Mouse (Mus musculus): ENCODE measurements around the gene Slc25a12. TPM values are rescaled to one million over a fixed set of nuclear protein-coding genes. Genes with fewer than 3 reads are reported as not detected.

The Slc25a12 gene
- total and polyA plus RNA-seq, 2 experiments from 2014 or later: 120 to 142 TPM

DNA sequence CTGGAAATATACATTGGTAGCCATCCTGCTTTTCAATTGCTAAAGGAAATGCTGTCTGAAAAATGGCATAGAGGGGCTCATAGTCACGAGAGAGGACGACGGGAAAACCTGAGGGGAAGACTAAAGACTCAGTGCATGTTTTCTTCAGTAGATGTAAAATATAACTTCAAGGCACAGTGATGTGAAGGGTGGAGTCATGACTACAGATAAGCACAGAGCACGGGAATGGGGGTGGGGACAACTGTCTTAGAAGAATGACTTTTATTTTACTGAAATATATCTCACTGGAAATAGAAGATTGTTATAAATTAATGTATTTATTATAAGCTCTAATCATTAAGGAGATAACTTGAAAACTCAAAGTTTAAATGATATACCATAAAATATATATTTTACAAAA lies 97.5 kb downstream of the Slc25a12 start:
- Histone ChIP-seq H3K9me3 (ENCODE audit: low read length) (no peaks in the 10 kb centered on the region), H3K27ac (ENCODE audit: low read depth, low read length) (no peak overlapping the region), H3K27me3 (ENCODE audit: insufficient read depth, low read length) (no peaks in the 10 kb centered on the region), H3K9ac (replicated peaks; ENCODE audit: low read length, poor library complexity, severe bottlenecking) (no peak overlapping the region), H3K4me2 (ENCODE audit: low read depth, low read length, poor library complexity, severe bottlenecking) (no peak overlapping the region), H3K4me3 (ENCODE audit: low read depth, low read length) (no peak overlapping the region), H3K4me1 (ENCODE audit: insufficient read depth, low read length) (no peaks in the 10 kb centered on the region), H3K36me3 (ENCODE audit: insufficient read depth, low read length) (peaks cover 15% of the 10 kb centered on the region)
- no peak for TF ChIP-seq CTCF (IDR thresholded peaks at IDR 0.05)
- ATAC-seq (ENCODE audit: low FRiP score): no peak
- 78% methylated on average over 4 of the region's 4 CpGs for WGBS
- DNase-seq (ENCODE audit: low spot score): no peak

DNA sequence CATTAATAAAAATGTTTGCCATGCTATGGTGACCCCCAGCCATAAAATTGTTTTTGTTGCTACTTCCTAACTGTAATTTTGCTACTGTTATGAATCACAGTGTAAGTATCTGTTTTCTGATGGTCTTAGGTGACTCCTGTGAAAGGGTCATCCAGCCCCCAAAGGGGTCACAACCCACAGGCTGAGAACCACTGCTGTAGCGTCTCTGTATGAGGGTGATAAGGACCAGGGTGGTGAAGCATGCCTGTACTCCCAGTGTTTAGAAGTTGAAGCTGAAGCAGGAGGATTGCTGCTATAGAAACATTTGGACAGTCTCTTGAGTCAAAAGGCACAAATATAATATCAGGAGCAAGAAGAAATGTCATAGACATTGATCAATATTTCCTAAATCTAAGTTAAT lies 98.2 kb downstream of the Slc25a12 start:
- Histone ChIP-seq H3K4me1 (ENCODE audit: insufficient read depth, low read length) (no peaks in the 10 kb centered on the region), H3K36me3 (ENCODE audit: insufficient read depth, low read length) (peaks cover 13% of the 10 kb centered on the region), H3K27me3 (ENCODE audit: insufficient read depth, low read length) (no peaks in the 10 kb centered on the region), H3K9ac (replicated peaks; ENCODE audit: low read length, poor library complexity, severe bottlenecking) (no peak overlapping the region), H3K27ac (ENCODE audit: low read depth, low read length) (no peak overlapping the region), H3K9me3 (ENCODE audit: low read length) (no peaks in the 10 kb centered on the region), H3K4me2 (ENCODE audit: low read depth, low read length, poor library complexity, severe bottlenecking) (no peak overlapping the region), H3K4me3 (ENCODE audit: low read depth, low read length) (no peak overlapping the region)
- 84% methylated on average over 1 of the region's 1 CpGs for WGBS
- no peak for TF ChIP-seq CTCF (IDR thresholded peaks at IDR 0.05)
- ATAC-seq (ENCODE audit: low FRiP score) (no peak), DNase-seq (ENCODE audit: low spot score) (no peak)

DNA sequence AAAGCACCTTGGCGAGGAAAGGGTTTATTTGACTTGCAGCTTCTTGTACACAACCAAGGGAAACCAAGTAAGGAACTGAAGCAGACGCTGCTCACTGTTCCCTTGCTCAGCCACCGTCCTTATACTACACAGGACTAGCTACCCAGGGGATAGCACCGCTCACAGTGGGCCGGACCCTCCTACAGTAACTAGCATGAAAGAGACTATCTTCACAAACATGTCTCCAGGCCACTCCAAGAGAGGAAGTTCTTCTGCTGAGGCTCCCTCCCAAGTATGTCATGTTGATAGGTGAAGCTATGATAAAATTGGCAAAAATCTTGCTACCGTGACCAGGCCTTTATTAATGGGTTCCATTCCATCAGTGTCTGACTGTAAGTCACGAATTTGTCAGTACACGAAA lies 98.9 kb downstream of the Slc25a12 start:
- WGBS: 95% methylated on average over 8 of the region's 8 CpGs
- ATAC-seq (ENCODE audit: low FRiP score) (no peak), DNase-seq (ENCODE audit: low spot score) (no peak)
- Histone ChIP-seq H3K9me3 (ENCODE audit: low read length) (no peaks in the 10 kb centered on the region), H3K4me2 (ENCODE audit: low read depth, low read length, poor library complexity, severe bottlenecking) (no peak overlapping the region), H3K27ac (ENCODE audit: low read depth, low read length) (no peak overlapping the region), H3K4me3 (ENCODE audit: low read depth, low read length) (no peak overlapping the region), H3K27me3 (ENCODE audit: insufficient read depth, low read length) (no peaks in the 10 kb centered on the region), H3K4me1 (ENCODE audit: insufficient read depth, low read length) (no peaks in the 10 kb centered on the region), H3K36me3 (ENCODE audit: insufficient read depth, low read length) (peaks cover 20% of the 10 kb centered on the region), H3K9ac (replicated peaks; ENCODE audit: low read length, poor library complexity, severe bottlenecking) (no peak overlapping the region)
- TF ChIP-seq CTCF (IDR thresholded peaks at IDR 0.05): no peak

DNA sequence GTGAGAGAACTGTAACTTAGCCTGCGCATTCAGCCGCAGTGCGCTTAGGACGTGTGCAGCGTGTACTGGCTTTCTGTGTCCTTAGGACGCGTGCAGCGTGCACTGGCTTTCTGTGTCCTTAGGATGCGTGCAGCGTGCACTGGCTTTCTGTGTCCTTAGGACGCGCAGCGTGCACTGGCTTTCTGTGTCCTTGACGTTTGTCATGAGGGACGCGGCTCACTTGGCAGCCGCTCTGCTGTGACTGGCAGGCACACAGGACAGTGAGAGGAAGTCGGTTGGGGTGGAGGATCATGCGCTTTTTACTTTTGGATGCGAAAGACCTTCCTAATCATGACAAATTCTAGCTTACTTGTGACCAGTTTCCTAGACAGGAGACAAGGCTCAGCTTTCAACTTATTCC lies 103.0 kb downstream of the Slc25a12 start:
- WGBS: 91% methylated on average over 20 of the region's 20 CpGs
- TF ChIP-seq CTCF (IDR thresholded peaks at IDR 0.05): no peak
- Histone ChIP-seq H3K27me3 (ENCODE audit: insufficient read depth, low read length) (no peaks in the 10 kb centered on the region), H3K4me3 (ENCODE audit: low read depth, low read length) (no peak overlapping the region), H3K27ac (ENCODE audit: low read depth, low read length) (no peak overlapping the region), H3K9ac (replicated peaks; ENCODE audit: low read length, poor library complexity, severe bottlenecking) (no peak overlapping the region), H3K36me3 (ENCODE audit: insufficient read depth, low read length) (peaks cover 35% of the 10 kb centered on the region), H3K4me1 (ENCODE audit: insufficient read depth, low read length) (no peaks in the 10 kb centered on the region), H3K9me3 (ENCODE audit: low read length) (no peaks in the 10 kb centered on the region), H3K4me2 (ENCODE audit: low read depth, low read length, poor library complexity, severe bottlenecking) (no peak overlapping the region)
- no peak for DNase-seq (ENCODE audit: low spot score)
- ATAC-seq (ENCODE audit: low FRiP score): no peak

DNA sequence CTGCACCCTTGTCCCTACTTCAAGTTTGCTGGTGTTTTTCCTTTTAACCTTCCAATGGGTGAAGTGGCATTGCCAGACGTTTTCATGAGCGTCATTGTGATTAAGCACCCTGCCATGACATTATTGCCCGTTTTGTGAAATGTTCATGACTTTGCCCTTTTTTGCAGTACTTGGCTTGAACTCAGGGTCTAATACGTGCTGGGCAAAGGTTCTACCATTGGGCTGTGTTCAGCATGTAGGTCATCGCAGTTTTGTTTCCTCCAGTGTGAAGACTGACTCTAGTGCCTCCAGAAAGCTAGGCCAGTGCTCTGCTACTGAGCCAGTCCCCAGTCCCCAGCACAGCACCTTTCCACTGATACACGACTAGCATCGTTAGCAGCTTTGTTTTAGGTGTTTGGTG lies 111.0 kb downstream of the Slc25a12 start:
- Histone ChIP-seq H3K27me3 (ENCODE audit: insufficient read depth, low read length) (no peaks in the 10 kb centered on the region), H3K9ac (replicated peaks; ENCODE audit: low read length, poor library complexity, severe bottlenecking) (no peak overlapping the region), H3K4me1 (ENCODE audit: insufficient read depth, low read length) (no peaks in the 10 kb centered on the region), H3K4me2 (ENCODE audit: low read depth, low read length, poor library complexity, severe bottlenecking) (no peak overlapping the region), H3K9me3 (ENCODE audit: low read length) (no peaks in the 10 kb centered on the region), H3K4me3 (ENCODE audit: low read depth, low read length) (no peak overlapping the region), H3K36me3 (ENCODE audit: insufficient read depth, low read length) (peaks cover 43% of the 10 kb centered on the region), H3K27ac (ENCODE audit: low read depth, low read length) (no peak overlapping the region)
- no peak for TF ChIP-seq CTCF (IDR thresholded peaks at IDR 0.05)
- ATAC-seq (ENCODE audit: low FRiP score) (no peak), DNase-seq (ENCODE audit: low spot score) (no peak)
- WGBS: 89% methylated on average over 7 of the region's 7 CpGs

DNA sequence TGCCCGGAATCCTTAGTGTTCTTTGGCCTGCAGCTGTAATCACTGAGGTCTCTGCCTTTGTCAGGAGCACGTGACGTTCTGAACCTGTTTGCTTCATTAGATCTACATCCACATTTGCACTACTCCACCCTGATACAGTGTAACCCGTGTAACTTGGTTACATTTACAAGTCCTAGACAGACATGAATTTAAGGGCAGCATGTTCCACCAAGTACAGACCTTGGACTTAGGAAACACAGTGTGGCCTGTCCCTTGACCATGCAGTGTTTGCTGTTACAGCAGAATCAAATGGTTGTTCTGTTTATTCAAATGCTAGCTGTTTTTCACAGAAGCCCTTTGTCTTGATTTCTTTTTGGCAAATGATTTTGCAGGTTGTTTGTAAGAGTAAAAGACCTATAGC lies 112.7 kb downstream of the Slc25a12 start:
- no peak for ATAC-seq (ENCODE audit: low FRiP score)
- H3K27me3 ChIP-seq (ENCODE audit: insufficient read depth, low read length): no peaks in the 10 kb centered on the region
- H3K4me3 ChIP-seq (ENCODE audit: low read depth, low read length): no peak overlapping the region
- H3K4me2 ChIP-seq (ENCODE audit: low read depth, low read length, poor library complexity, severe bottlenecking): no peak overlapping the region
- DNase-seq (ENCODE audit: low spot score): no peak
- no peak overlapping the region for H3K27ac ChIP-seq (ENCODE audit: low read depth, low read length)
- WGBS: 81% methylated on average over 4 of the region's 4 CpGs
- H3K9ac ChIP-seq (replicated peaks; ENCODE audit: low read length, poor library complexity, severe bottlenecking): no peak overlapping the region
- peaks cover 49% of the 10 kb centered on the region for H3K36me3 ChIP-seq (ENCODE audit: insufficient read depth, low read length)
- TF ChIP-seq CTCF (IDR thresholded peaks at IDR 0.05): no peak
- no peaks in the 10 kb centered on the region for H3K9me3 ChIP-seq (ENCODE audit: low read length)
- H3K4me1 ChIP-seq (ENCODE audit: insufficient read depth, low read length): no peaks in the 10 kb centered on the region
